Mouse (Mus musculus) limb, embryonic 15.5 days (tissue): ENCODE measurements around the gene Gm5580. TPM values are rescaled to one million over a fixed set of nuclear protein-coding genes. Genes with fewer than 3 reads are reported as not detected.

Experiments
- polyA plus RNA-seq: library from polyadenylated mRNA; unstranded; fragments of >200 nt; fragmentation: Nextera tagmentation; extraction: Ambion mirVana; gene quantifications from 2 replicates; pipeline ENCODE4 v1.2.1, GENCODE M21; 2015

Gene Gm5580
- polyA plus RNA-seq, 1 experiment from 2014 or later = 0.44 TPM

Other genes with a start within 250 kb of the Gm5580 start
- 25.8 and 26.0 TPM in 2 replicates for gene March8, start 213.1 kb upstream of the Gm5580 start, polyA plus RNA-seq
- gene Alox5, start 90.0 kb upstream of the Gm5580 start, polyA plus RNA-seq = 3.1 and 3.7 TPM in 2 replicates
- not detected in 2 replicates for gene Olfr211, start 62.0 kb upstream of the Gm5580 start, polyA plus RNA-seq
- not detected in 2 replicates for gene Olfr212, start 44.6 kb upstream of the Gm5580 start, polyA plus RNA-seq
- gene Olfr213, start 12.7 kb upstream of the Gm5580 start, polyA plus RNA-seq = not detected in 2 replicates
- not detected in 2 replicates for gene Olfr214, start 3.1 kb downstream of the Gm5580 start, polyA plus RNA-seq
- not detected in 2 replicates for gene Olfr215, start 33.1 kb downstream of the Gm5580 start, polyA plus RNA-seq
- 138 and 143 TPM in 2 replicates for gene Zfp422, start 77.9 kb downstream of the Gm5580 start, polyA plus RNA-seq
- 38.3 and 47.2 TPM in 2 replicates for gene Depp1, start 99.5 kb downstream of the Gm5580 start, polyA plus RNA-seq
- 11.2 and 12.4 TPM in 2 replicates for gene Rassf4, start 122.8 kb downstream of the Gm5580 start, polyA plus RNA-seq
- gene Tmem72, start 165.8 kb downstream of the Gm5580 start, polyA plus RNA-seq = 0.14 and 0.32 TPM in 2 replicates